Mouse (Mus musculus) cerebellum, postnatal 10 days (tissue): ENCODE measurements around the gene 4933402D24Rik.

Source experiments
- DNase-seq, 2 experiments: peaks; one replicate each; pipeline ENCODE4 v3.0.0; 2021; ENCODE audit warnings: mixed read lengths in 2 of 2

Gene 4933402D24Rik

GRCm38 (mm10) chr1:63769167-63769566, at the start of gene 4933402D24Rik:
4933402D24Rik (minus strand) TSS chr1:63769267.
- DNase-seq = no peak

GRCm38 (mm10) chr1:63808584-63808983, 39.5 kb upstream of the 4933402D24Rik start:
- no peak for DNase-seq

GRCm38 (mm10) chr1:63805095-63805494, 36.0 kb upstream of the 4933402D24Rik start:
- DNase-seq = no peak

- no peak for DNase-seq
These were observed 25.3 kb upstream of the 4933402D24Rik start for GRCm38 (mm10) chr1:63794326-63794725.

GRCm38 (mm10) chr1:63776902-63777630, 8.0 kb upstream of the 4933402D24Rik start:
- DNase-seq = no peak

DNA sequence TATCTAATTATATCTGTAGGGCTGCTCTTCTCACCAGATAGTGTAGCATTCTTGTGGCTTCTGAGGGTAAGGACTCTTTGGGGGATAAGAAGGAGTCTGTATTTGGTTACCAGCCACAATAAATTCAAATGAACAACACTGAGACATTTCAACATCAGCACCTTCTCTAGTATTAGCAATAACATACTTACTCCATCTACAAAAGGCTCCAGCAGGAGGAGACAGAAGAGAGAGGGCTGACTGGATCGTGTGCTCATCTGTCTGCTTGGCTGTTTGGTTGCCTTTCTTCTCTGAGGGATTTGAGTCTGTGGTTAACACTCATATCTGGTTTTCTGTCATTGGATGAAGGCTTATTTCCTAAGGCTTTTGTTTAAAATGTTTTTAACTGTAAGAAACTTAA, 7.3 kb upstream of the 4933402D24Rik start:
- DNase-seq = no peak

GRCm38 (mm10) chr1:63770309-63770708, 1.2 kb upstream of the 4933402D24Rik start:
- DNase-seq = no peak

GRCm38 (mm10) chr1:63768112-63768511, 955 bp downstream of the 4933402D24Rik start:
- DNase-seq = peak; percentile 55 to 59

- DNase-seq = peak in 1 of 2 experiments; percentile 30
These were observed 4.7 kb downstream of the 4933402D24Rik start for GRCm38 (mm10) chr1:63764395-63764794.

DNA sequence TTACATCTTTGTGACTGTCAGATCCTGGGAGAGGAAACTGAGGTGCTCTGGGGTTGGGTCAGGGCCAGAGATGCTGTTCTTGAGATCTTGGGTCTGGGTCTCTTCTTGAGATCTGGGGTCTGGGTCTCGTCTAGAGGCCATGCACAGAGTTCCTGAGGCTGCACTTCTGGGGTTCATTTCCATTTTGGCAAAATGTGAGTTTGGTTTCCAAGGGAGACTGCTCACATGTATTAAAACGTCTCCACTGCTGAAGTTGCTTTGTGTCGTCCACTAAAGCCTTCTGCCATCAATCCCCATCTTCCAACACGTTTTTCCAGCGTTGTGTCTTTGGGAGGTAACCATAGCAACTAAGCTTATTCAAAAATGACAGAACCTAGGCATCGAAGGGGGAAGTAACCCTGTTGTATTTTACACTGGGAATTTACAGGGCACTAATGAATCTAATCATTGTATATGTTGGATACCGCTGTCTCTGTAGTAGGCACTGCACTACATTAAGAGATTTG, 5.1 kb downstream of the 4933402D24Rik start:
- peak; percentile 9 to 11 for DNase-seq

- peak; percentile 66 to 72 for DNase-seq
These were observed 5.8 kb downstream of the 4933402D24Rik start for GRCm38 (mm10) chr1:63763212-63763694.

- peak in 1 of 2 experiments; percentile 4 for DNase-seq
These were observed 13.1 kb downstream of the 4933402D24Rik start for GRCm38 (mm10) chr1:63756005-63756404.

DNA sequence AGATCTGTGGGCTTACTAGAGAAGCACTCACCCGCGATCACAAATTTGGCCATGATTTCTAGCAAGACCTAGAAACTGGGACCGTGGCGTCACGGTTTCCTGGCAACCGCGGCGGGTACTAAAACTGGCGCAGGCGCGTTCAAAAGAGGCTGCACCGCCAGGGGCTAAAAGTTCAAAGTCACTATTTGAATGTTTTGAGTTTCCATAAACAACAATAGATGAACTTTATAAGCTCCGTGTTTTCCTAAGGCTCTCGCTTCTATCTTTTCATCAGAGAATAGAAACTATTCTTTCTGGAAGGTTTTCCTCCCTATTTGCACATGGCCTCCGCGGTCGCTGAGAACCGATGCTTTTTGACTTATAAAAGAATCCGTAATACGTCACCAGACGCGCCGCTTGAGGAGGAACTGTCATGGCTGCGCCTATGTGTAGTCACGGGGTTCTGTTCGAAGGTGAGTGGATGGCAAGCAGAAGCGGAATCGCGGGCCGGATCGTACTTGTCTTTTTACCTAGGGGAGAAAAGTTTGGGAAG, 38.8 kb downstream of the 4933402D24Rik start, which contains the start of the genes Mdh1b and Fastkd2:
Gene Mdh1b (minus strand): TSS at position 79 of the 532 bp plus-strand sequence.
Gene Fastkd2 (plus strand): TSS at position 375 of the 532 bp plus-strand sequence.
- peak; percentile 94 to 95 for DNase-seq

DNA sequence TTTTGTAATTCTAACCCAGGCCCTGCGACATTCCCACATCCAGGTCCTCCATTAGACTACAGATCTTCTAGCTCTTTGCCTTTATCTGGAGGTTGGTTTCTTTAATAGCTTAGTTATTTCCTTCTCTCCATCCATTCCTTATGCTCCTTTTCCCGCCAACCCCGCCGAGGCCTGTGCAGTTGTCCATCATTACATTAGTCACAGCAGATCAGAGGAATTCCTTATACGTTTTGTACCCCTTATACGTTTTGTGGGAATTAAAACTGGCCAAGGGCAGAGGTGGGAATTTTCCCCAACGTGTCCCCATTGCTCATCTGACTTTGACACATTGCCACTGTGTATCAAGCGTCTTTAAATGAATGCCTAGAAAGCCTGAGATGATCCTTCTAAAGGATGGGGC, 39.3 kb downstream of the 4933402D24Rik start:
- DNase-seq = peak in 1 of 2 experiments; percentile 14

GRCm38 (mm10) chr1:63720161-63720560, 48.9 kb downstream of the 4933402D24Rik start:
- no peak for DNase-seq

- DNase-seq = no peak
These were observed 60.2 kb downstream of the 4933402D24Rik start for GRCm38 (mm10) chr1:63708876-63709275.

DNA sequence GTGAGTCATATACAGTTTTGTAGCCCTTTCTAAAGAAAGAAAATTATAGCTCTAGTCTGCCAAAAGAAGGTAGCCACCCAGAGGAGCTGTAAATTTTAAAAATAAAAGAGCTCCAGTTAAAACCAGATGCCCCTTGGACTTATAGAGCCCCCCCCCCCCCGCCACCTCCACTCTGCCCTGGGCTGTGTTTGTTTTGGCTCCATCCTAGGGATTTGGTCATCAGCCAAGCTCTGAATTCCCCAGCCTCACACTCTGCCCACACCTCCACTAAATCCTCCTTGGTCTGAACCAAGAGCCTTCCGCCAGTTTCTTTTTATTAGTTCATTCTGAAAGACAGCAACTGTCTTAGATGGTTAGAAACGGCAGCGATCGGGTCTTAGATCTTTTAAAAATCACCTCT, 63.3 kb downstream of the 4933402D24Rik start:
- DNase-seq = peak; percentile 17 to 34
